Mouse (Mus musculus) heart, adult 2 months (tissue): ENCODE data around the gene Dusp7.

Experiments
- CTCF ChIP-seq: fragments of 200-600 bp; IDR thresholded peaks from 2 replicates; pipeline ENCODE4 v1.8.1; 2022; ENCODE audit warnings: antibody characterized with exemption, mild to moderate bottlenecking, moderate library complexity
- EP300 ChIP-seq: fragments of 200-500 bp; IDR thresholded peaks from 2 replicates; pipeline ENCODE4 v1.6.1; 2011; ENCODE audit warnings: low read depth, low read length, control low read depth; ENCODE audit not compliant: insufficient read depth
- POLR2A ChIP-seq: fragments of 200-500 bp; IDR thresholded peaks from 2 replicates; pipeline ENCODE4 v1.6.1; 2011; ENCODE audit warnings: mild to moderate bottlenecking, low read depth, low read length, control low read depth; ENCODE audit not compliant: insufficient read depth

DNA sequence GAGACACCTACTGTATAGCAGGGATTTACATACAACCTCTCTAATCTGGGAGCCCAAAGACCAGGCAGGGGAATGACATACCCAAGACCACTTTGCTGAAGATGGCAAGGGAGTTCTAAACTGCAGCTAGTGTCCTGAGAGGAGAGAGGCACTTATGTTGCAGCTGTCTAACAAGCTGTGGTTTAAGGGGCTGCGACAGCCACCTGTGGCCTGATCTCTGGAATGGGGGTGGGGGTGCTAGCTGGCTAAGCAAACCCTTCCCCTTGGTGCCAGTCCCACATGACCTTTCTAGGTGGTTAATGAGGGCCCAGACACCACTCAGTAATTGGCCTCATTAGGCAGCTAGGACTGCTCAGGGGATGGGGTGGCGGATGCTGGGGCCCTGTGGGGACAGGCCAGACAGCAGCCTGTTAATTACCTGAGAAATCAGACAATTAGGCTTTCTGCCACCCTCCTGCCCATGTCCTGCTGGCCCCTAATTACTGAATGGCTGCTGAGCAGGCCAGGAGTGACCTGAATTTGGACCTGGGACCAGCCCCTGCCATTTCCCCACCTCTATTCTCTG lies 41.7 kb downstream of the Dusp7 start:
- TF ChIP-seq POLR2A (no peak), CTCF (no peak), EP300 (no peak)
